Comparison of ENCODE assay signal across 10 mouse cellular contexts in the genomic region with DNA sequence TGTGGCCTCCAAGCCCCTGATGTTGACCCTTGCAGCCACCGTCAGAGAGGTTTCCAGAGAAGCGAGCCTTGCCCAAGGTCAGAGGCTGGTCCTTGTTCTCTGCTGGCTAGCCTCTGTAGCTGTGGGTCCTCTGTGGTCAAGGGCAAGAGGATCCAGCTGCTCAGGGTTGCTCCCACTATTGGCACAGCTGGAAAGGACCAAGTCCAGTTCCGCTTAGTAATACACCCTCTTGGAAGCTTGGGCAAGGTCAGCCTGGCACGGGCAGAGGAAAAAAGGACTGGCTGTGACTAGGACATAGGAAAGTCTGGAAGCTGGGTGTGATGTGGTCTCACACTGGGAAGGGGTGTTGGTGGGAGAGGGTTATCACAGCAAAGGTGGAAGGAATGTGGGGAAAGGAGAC.
DNase-seq lines count a peak whose midpoint lies in the region; ATAC-seq lines count a peak whose summit lies in the region.
"Had no signal": no experiment of that assay in that cellular context is flagged by ENCODE, and none has a peak within 500 bp of the region (broad histone marks: within the 10 kb centered on the region; RNA-seq: fewer than 3 reads in every experiment).

No protein-coding gene starts in this region.

- H3K36me3 ChIP-seq in heart, embryonic 10.5 days: no peaks in the 10 kb centered on the region
- no peaks in the 10 kb centered on the region for H3K36me3 ChIP-seq in forebrain, embryonic 14.5 days (ENCODE audit: control insufficient read depth, insufficient read depth, low read length)
- H3K36me3 ChIP-seq in midbrain, embryonic 13.5 days: no peaks in the 10 kb centered on the region

- WGBS in heart, embryonic 10.5 days: 86% methylated on average over 4 of the region's 4 CpGs
- 84% methylated on average over 4 of the region's 4 CpGs for WGBS in forebrain, embryonic 14.5 days
- WGBS in midbrain, embryonic 13.5 days: 88% methylated on average over 4 of the region's 4 CpGs

- no peaks in the 10 kb centered on the region for H3K9me3 ChIP-seq in heart, embryonic 10.5 days
- H3K9me3 ChIP-seq in forebrain, embryonic 14.5 days (replicated peaks; ENCODE audit: control insufficient read depth, low read length): no peaks in the 10 kb centered on the region
- no peaks in the 10 kb centered on the region for H3K9me3 ChIP-seq in midbrain, embryonic 13.5 days

- no peak overlapping the region; the same call in 1 of the 2 replicates for H3K4me2 ChIP-seq in forebrain, embryonic 14.5 days (ENCODE audit: low read length)
- no peak overlapping the region for H3K4me2 ChIP-seq in midbrain, embryonic 13.5 days (replicated peaks)
- H3K4me2 ChIP-seq: lung, embryonic 14.5 days had no signal

- peaks cover 52% of the 10 kb centered on the region for H3K4me1 ChIP-seq in heart, embryonic 10.5 days
- peaks cover 28% of the 10 kb centered on the region for H3K4me1 ChIP-seq in forebrain, embryonic 14.5 days (ENCODE audit: control insufficient read depth, insufficient read depth, low read length)
- H3K4me1 ChIP-seq in midbrain, embryonic 13.5 days (replicated peaks): peaks cover 48% of the 10 kb centered on the region

- no peak for DNase-seq in heart, embryonic 10.5 days (ENCODE audit: low spot score)
- no peak for DNase-seq in heart, adult 8-10 months (ENCODE audit: low spot score)
- DNase-seq in adrenal gland, adult 2 months: peak; percentile 91
- no peak for DNase-seq in forebrain, embryonic 14.5 days (ENCODE audit: low spot score)
- no peak for DNase-seq in cerebellum, adult 11-12 months
- no peak for DNase-seq in retina, postnatal 1 day
- DNase-seq: kidney, postnatal 10 days had no signal

- H3K9ac ChIP-seq in forebrain, embryonic 14.5 days (ENCODE audit: low read length): no peak overlapping the region
- H3K9ac ChIP-seq in midbrain, embryonic 13.5 days (replicated peaks): no peak overlapping the region
- H3K9ac ChIP-seq: lung, embryonic 14.5 days had no signal

- H3K4me3 ChIP-seq in heart, embryonic 10.5 days: no peak overlapping the region
- H3K4me3 ChIP-seq in forebrain, embryonic 14.5 days (ENCODE audit: low read depth, low read length): no peak overlapping the region
- no peak overlapping the region for H3K4me3 ChIP-seq in midbrain, embryonic 13.5 days (replicated peaks)

- H3K27me3 ChIP-seq in heart, embryonic 10.5 days (ENCODE audit: insufficient read depth, poor library complexity, severe bottlenecking): peaks cover 5% of the 10 kb centered on the region; the same call in 1 of the 2 replicates
- no peaks in the 10 kb centered on the region for H3K27me3 ChIP-seq in forebrain, embryonic 14.5 days (replicated peaks; ENCODE audit: control insufficient read depth, insufficient read depth, low read length)
- H3K27me3 ChIP-seq in midbrain, embryonic 13.5 days: no peaks in the 10 kb centered on the region

- peak; percentile 6; the same call in 1 of the 2 replicates for ATAC-seq in forebrain, embryonic 14.5 days
- ATAC-seq in midbrain, embryonic 13.5 days: no peak
- ATAC-seq in CD4-positive, CD25-positive, alpha-beta regulatory T cell, adult 4 months: no peak

- H3K27ac ChIP-seq in heart, embryonic 10.5 days: peak overlapping the region; percentile 80; the same call in 1 of the 2 replicates
- peak overlapping the region; percentile 81 for H3K27ac ChIP-seq in forebrain, embryonic 14.5 days (ENCODE audit: low read depth, low read length)
- peak overlapping the region; percentile 74; the same call in 1 of the 2 replicates for H3K27ac ChIP-seq in midbrain, embryonic 13.5 days
